8 mouse cellular contexts compared by ENCODE assay signal in genomic region chr5:112228240-112229076, GRCm38 (mm10). TPM values are rescaled to one million over a fixed set of nuclear protein-coding genes. Genes with fewer than 3 reads are reported as not detected.
DNase-seq lines count a peak whose midpoint lies in the region; ATAC-seq and TF ChIP-seq lines count a peak whose summit lies in the region.

No protein-coding gene starts in this region.

- peak overlapping the region; percentile 53 for H3K4me2 ChIP-seq in heart, embryonic 16.5 days (ENCODE audit: low read depth, low read length)
- H3K4me2 ChIP-seq in hindbrain, embryonic 13.5 days, result peak overlapping the region; percentile 95
- H3K4me2 ChIP-seq in limb, embryonic 14.5 days (replicated peaks; ENCODE audit: low read depth, low read length, severe bottlenecking), result peak overlapping the region; percentile 80

- H3K27me3 ChIP-seq in heart, embryonic 16.5 days (ENCODE audit: control insufficient read depth, insufficient read depth, low read length), result peaks cover 73% of the 10 kb centered on the region
- H3K27me3 ChIP-seq in hindbrain, embryonic 13.5 days, result no peaks in the 10 kb centered on the region
- peaks cover 23% of the 10 kb centered on the region for H3K27me3 ChIP-seq in limb, embryonic 14.5 days (ENCODE audit: control insufficient read depth, insufficient read depth, low read length)

- TF ChIP-seq POLR2A in limb, embryonic 14.5 days (IDR thresholded peaks at IDR 0.05; ENCODE audit: borderline replicate concordance, extremely low read depth, insufficient read depth, insufficient read length), result 0 out of 2 replicates have a peak, but pooled peaks have one; percentile 48

- H3K36me3 ChIP-seq in heart, embryonic 16.5 days (ENCODE audit: control insufficient read depth, insufficient read depth), result no peaks in the 10 kb centered on the region
- peaks cover 13% of the 10 kb centered on the region for H3K36me3 ChIP-seq in hindbrain, embryonic 13.5 days
- no peaks in the 10 kb centered on the region for H3K36me3 ChIP-seq in limb, embryonic 14.5 days (ENCODE audit: control insufficient read depth, insufficient read depth, low read length)

- peaks cover 6% of the 10 kb centered on the region for H3K4me1 ChIP-seq in heart, embryonic 16.5 days (ENCODE audit: control insufficient read depth, insufficient read depth, low read length)
- H3K4me1 ChIP-seq in hindbrain, embryonic 13.5 days (replicated peaks), result peaks cover 44% of the 10 kb centered on the region
- peaks cover 15% of the 10 kb centered on the region for H3K4me1 ChIP-seq in limb, embryonic 14.5 days (ENCODE audit: control insufficient read depth, insufficient read depth, low read length)

- H3K4me3 ChIP-seq in heart, embryonic 16.5 days (ENCODE audit: low read length), result peak overlapping the region; percentile 30
- peak overlapping the region; percentile 70 for H3K4me3 ChIP-seq in hindbrain, embryonic 13.5 days
- peak overlapping the region; percentile 43 for H3K4me3 ChIP-seq in limb, embryonic 14.5 days (replicated peaks; ENCODE audit: low read length)

- H3K9me3 ChIP-seq in heart, embryonic 16.5 days (replicated peaks; ENCODE audit: control insufficient read depth, low read length), result no peaks in the 10 kb centered on the region
- H3K9me3 ChIP-seq in hindbrain, embryonic 13.5 days, result no peaks in the 10 kb centered on the region
- H3K9me3 ChIP-seq in limb, embryonic 14.5 days (ENCODE audit: control insufficient read depth, low read length), result no peaks in the 10 kb centered on the region

- WGBS in heart, embryonic 16.5 days, result 1% methylated on average over 57 of the region's 57 CpGs
- under 1% methylated on average over 57 of the region's 57 CpGs for WGBS in hindbrain, embryonic 13.5 days
- WGBS in limb, embryonic 14.5 days, result 1% methylated on average over 55 of the region's 57 CpGs

- H3K27ac ChIP-seq in heart, embryonic 16.5 days (ENCODE audit: low read length), result no peak overlapping the region
- H3K27ac ChIP-seq in hindbrain, embryonic 13.5 days, result peak overlapping the region; percentile 100
- no peak overlapping the region for H3K27ac ChIP-seq in limb, embryonic 14.5 days (replicated peaks; ENCODE audit: low read depth, low read length)

- no peak overlapping the region for H3K9ac ChIP-seq in heart, embryonic 16.5 days (ENCODE audit: low read length)
- H3K9ac ChIP-seq in hindbrain, embryonic 13.5 days, result peak overlapping the region; percentile 91
- H3K9ac ChIP-seq in limb, embryonic 14.5 days (ENCODE audit: low read depth, low read length, severe bottlenecking), result peak overlapping the region; percentile 53

- DNase-seq in heart, adult 8-10 months (ENCODE audit: low spot score), result no peak
- peak; percentile 78 for DNase-seq in embryo, embryonic 10.5 days (ENCODE audit: low spot score)
- peak; percentile 15 for DNase-seq in limb, embryonic 14.5 days (ENCODE audit: low spot score)
- DNase-seq in right cerebral cortex, postnatal 25 days, result peak; percentile 84
- DNase-seq in adrenal gland, postnatal 4 days (ENCODE audit: low spot score in 2 of 2), result no peak
- DNase-seq in heart, adult 18-20 months, result no peak

- no peak for ATAC-seq in heart, embryonic 16.5 days (replicated peaks; ENCODE audit: extremely low read depth, insufficient read depth, low FRiP score)
- ATAC-seq in hindbrain, embryonic 13.5 days (ENCODE audit: low FRiP score), result peak; percentile 86
- ATAC-seq in limb, embryonic 14.5 days (ENCODE audit: low FRiP score, low read depth), result peak; percentile 36

RNA-seq across cellular contexts. Expression of gene Cryba4, which starts 23.9 kb away (rescaled TPM):
- polyA plus RNA-seq in heart, embryonic 16.5 days (2015; fragmentation: Nextera tagmentation; extraction: Ambion mirVana), result 1.6 and 2.0 TPM in 2 replicates
- 10 to 100 TPM in 1 of 4 experiments, 1 to 10 TPM in 3; 7.6 to 10.4 (median 8.5) TPM for total RNA-seq in heart, adult 8-10 months (2022)
- 1.9 and 3.3 TPM in 2 replicates for polyA plus RNA-seq in hindbrain, embryonic 13.5 days (2015; fragmentation: Nextera tagmentation; extraction: Ambion mirVana)
- polyA plus RNA-seq in limb, embryonic 14.5 days (2012; rRNA removed), result 1.2 and 2.3 TPM in 2 replicates
- 1.8 and 2.1 TPM in 2 replicates for polyA plus RNA-seq in limb, embryonic 14.5 days (2014; fragmentation: Nextera tagmentation; extraction: Ambion mirVana)
- total RNA-seq in adrenal gland, postnatal 4 days (2021), result 1 to 10 TPM; 3.8 to 4.2 TPM
- 1 to 10 TPM; 5.7 to 6.6 TPM for total RNA-seq in heart, adult 18-20 months (2021)

RNA-seq across cellular contexts. Expression of gene Crybb1, which starts 27.2 kb away (rescaled TPM):
- 1.5 TPM in 2 replicates for polyA plus RNA-seq in heart, embryonic 16.5 days (2015; fragmentation: Nextera tagmentation; extraction: Ambion mirVana)
- 1 to 10 TPM; 2.0 to 3.4 (median 2.7) TPM for total RNA-seq in heart, adult 8-10 months (2022)
- polyA plus RNA-seq in hindbrain, embryonic 13.5 days (2015; fragmentation: Nextera tagmentation; extraction: Ambion mirVana), result 5.2 and 5.5 TPM in 2 replicates
- polyA plus RNA-seq in limb, embryonic 14.5 days (2012; rRNA removed), result 0.50 and 0.54 TPM in 2 replicates
- 1.9 and 2.2 TPM in 2 replicates for polyA plus RNA-seq in limb, embryonic 14.5 days (2014; fragmentation: Nextera tagmentation; extraction: Ambion mirVana)
- total RNA-seq in adrenal gland, postnatal 4 days (2021), result 1 to 10 TPM; 2.0 to 3.0 TPM
- total RNA-seq in heart, adult 18-20 months (2021), result 1 to 10 TPM; 2.0 to 3.1 TPM

RNA-seq across cellular contexts. Expression of gene Tpst2, which starts 48.0 kb away (rescaled TPM):
- 51.0 and 53.0 TPM in 2 replicates for polyA plus RNA-seq in heart, embryonic 16.5 days (2015; fragmentation: Nextera tagmentation; extraction: Ambion mirVana)
- total RNA-seq in heart, adult 8-10 months (2022), result 10 to 100 TPM; 32.2 to 47.1 (median 37.1) TPM
- polyA plus RNA-seq in hindbrain, embryonic 13.5 days (2015; fragmentation: Nextera tagmentation; extraction: Ambion mirVana), result 26.9 and 30.0 TPM in 2 replicates
- polyA plus RNA-seq in limb, embryonic 14.5 days (2012; rRNA removed), result 37.0 and 41.4 TPM in 2 replicates
- polyA plus RNA-seq in limb, embryonic 14.5 days (2014; fragmentation: Nextera tagmentation; extraction: Ambion mirVana), result 39.7 and 46.5 TPM in 2 replicates
- total RNA-seq in adrenal gland, postnatal 4 days (2021), result 100 to 1,000 TPM; 135 to 140 TPM
- 10 to 100 TPM; 47.1 to 50.0 TPM for total RNA-seq in heart, adult 18-20 months (2021)

Comparison
In these comparisons a context has a peak if more than half of its experiments do, and no peak if none do; other contexts are left out.
1. DNase-seq: peak in embryo, embryonic 10.5 days (single experiment), limb, embryonic 14.5 days (single experiment) and right cerebral cortex, postnatal 25 days (single experiment); none in heart, adult 8-10 months (single experiment), adrenal gland, postnatal 4 days (0 of 2) and heart, adult 18-20 months (0 of 2).
2. Peak in every context shown above with its lines, with median percentiles within 50 percentile points of each other: H3K4me2 ChIP-seq and H3K4me3 ChIP-seq.